Mouse (Mus musculus): ENCODE measurements at regions not wholly inside any gene's neighbourhood (a gene's known extent, or its start where the extent isn't known, plus 50 kb on each side); places are given as distances from the start of the nearest gene placed in this dataset.

DNA sequence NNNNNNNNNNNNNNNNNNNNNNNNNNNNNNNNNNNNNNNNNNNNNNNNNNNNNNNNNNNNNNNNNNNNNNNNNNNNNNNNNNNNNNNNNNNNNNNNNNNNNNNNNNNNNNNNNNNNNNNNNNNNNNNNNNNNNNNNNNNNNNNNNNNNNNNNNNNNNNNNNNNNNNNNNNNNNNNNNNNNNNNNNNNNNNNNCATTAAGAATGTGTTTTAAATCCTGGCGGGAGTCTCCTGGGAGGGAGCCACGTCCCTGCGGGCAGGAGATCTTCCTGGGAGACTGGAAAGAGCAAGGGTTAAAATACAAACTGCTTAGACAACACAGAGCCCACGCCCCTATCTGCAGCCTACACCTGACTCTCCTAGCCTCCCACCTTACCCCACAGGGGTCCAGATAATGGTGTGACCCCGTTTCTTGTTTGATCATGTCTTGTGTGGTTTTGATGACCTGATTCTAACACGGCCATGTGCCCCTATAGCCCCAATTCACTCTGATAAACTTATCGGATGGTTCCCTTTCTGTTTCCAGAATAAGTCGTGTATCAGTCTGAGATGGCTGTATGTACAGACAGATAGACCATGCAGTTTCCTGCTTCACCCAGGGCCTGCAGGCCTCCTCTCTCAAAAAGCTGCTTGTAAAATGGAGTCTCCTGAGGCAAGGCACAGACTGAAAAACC is 160.8 kb downstream of the Rpl14 start:
- DNase-seq = no peak

- DNase-seq = no peak
Measured at GRCm38 (mm10) chr9:120732650-120733293, 161.5 kb downstream of the Rpl14 start.

GRCm38 (mm10) chr9:120733681-120734465 is 162.6 kb downstream of the Rpl14 start:
- peak; percentile 41 to 58 for DNase-seq

DNA sequence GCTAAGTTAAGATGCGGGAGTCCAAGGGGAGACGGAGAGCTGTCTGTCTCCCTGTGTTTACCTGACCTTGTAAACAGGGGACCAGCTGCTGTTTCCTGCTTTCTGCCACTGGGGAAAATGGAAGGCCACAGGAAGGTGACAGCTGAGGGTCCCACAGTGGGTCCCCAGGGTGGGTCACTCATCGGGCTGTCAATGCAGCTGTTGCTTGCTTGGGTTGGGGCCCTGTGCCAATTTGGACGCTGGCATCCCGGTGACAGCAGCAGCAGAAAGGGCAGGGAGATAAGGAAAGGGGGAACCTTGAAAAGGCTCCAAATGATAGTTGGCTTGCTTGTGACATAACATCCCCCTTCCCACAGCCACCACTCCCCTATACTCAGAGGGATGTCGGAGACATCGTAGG is 164.0 kb downstream of the Rpl14 start:
- DNase-seq = no peak

DNA sequence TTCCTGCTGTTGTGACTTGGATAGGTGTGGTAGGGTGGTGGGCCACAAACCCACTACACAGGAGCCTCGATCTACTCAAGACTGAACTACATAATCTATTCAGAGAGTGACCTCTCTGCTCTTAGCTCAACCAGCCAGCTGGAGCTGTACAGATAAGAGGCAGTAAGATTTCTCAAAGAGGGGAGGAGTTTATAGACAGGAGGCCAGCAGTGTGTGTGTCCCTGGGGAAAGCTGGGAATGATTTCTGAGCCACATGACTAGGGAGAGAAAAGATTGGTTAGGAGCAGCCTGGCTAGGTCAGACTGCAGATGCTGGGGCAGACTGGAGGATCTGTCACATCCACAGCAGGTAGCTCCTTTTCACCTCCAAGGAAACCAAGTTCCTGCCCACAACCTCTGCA is 166.7 kb downstream of the Rpl14 start:
- DNase-seq = no peak

DNA sequence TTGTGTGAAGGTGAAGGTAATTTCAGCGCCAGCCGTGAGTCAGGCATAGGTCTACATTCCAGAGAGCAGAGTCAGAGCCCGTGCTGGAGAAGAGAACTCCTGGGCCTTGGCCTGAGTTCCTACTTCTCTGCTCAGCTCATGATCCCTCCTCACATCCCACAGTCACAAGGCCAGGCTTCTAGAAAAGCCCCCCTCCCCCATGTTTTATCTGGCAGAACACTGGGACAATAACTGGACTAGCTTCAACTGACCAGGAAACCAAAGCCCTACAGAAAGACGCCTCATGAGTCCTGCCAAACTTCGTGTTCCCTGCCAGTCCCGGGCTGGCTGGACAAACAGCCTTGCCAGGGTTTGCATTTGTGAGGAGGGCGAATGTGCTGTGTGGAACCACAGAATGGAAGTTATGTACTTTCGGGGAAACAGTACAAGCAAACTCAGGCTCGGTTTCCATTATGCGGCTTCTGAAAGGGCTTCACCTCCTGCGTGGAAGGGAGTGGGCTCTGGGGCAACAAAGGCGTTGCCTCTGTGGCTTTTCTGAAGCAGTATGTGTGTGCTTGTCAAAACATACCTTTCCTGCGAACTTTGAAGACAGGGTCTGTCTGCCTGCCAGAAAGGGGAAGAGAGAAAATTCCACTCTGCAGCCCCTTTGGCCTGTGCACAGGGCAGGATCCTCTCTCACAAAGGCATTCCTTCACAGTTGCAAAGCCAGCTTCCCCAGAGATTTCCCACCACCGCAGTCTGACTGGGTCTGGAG is 168.1 kb downstream of the Rpl14 start:
- no peak for DNase-seq

GRCm38 (mm10) chr9:120739953-120740524 is 168.8 kb downstream of the Rpl14 start:
- DNase-seq = no peak

- DNase-seq = no peak
Measured at GRCm38 (mm10) chr9:120741521-120741920, 170.3 kb downstream of the Rpl14 start.

- DNase-seq = no peak
Measured at GRCm38 (mm10) chr9:120743455-120743854, 172.2 kb downstream of the Rpl14 start.

DNA sequence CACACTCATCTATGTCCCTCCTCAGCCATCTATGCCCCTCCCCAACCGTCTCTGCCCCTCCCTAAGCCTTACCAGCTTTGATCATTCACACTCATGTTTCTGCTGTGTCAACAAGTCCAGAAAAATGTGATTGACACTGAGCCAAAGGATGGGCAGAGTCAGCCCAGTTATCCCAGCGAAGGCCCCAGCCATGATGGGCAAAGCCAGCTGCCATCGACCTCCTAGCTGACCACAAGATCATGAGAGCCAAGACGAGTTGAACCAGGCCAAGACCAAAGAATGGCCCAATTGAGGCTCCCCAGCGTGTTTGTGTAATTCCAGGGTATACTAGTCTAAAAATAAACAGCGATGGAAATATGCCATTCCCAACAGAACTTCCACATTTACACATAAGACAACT is 174.4 kb downstream of the Rpl14 start:
- no peak for DNase-seq

DNA sequence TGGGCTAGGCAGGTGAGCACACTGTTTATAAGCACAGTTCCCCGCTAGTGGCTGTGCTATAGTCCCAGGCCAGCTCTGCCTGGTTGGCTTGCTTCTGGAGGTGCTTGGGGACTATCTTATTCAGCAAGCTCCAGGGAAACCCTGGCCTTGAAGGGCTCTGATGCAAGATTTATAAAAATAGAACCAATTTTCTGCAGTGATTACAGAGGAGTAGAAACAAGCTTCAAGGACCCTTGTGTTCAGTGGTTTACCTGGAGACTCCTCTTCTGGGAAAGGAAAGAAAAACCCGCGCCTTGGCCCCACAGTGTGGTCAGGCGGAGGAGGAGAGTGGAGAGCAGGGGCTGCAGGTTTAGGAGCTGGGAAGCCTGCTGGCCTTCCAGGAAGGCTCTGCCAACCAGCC is 178.2 kb upstream of the Ctnnb1 start:
- DNase-seq = no peak

DNA sequence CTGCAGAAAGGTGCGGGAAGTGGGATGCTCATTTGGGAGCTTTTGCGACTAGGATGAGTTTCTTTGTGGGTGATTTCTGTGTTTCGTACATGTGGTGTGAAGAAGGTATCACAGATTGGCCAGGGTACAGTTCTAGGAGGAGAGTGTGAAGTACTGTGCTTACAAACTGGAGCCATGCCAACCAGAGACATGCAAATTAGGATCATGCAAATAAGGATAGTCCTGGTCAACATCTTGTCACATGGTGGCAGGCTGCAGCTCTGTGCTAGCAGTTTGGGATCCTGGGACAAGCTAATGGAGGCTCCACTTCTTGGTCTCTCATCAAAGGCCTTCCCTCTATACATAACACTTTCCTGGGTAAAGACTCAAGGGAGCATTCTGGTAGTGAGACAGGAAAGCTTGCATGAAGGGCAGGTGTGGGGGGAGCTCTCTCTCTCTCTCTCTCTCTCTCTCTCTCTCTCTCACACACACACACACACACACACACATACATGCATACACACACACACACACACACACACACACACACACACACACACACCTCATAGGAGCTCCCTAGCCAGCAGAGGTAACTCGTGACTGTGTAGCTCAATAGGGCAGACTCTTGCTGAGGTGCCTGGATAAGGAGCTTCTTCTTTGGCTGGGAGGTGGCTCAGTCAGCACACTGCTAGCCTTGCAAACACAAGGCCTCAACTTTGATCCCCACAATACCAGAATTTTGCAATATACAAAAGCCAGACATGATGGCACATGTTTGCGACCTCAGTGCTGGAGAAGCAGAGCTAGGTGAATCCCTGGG is 177.1 kb upstream of the Ctnnb1 start:
- no peak for DNase-seq

DNA sequence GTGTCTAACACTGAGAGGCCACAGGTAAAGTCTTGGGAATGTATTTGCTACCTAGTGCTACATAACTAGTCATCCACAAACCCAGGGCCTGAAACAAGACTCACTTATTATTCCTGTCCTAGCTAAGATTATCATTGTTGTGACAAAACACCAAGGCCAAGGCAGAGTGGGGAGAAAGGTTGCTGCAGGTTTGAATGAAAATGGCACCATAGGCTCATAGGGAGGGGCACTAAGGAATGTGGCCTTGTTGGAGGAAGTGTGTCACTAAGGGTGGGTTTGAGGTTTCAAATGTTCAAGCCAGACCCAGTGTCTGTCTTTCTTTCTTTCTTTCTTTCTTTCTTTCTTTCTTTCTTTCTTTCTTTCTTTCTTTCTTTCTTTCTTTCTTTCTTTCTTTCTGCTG is 174.9 kb upstream of the Ctnnb1 start:
- no peak for DNase-seq

DNA sequence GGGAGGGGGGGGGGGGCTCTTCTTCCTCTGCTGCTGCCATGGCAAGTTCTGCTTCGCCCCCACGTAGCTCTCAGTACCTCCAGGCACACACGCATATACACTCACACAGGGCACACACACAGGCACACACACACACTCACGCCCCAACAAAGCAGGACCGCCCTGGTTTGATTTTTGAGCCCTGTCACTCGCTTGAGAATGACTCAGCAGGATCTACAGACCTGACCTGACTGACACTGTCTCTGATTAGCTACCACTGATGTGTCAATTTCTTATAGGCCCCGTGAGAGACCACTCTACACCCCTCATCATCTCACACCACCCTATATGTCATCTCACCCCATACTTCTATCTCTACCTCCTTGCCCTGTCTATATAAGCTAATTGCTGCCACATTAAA is 173.5 kb upstream of the Ctnnb1 start:
- no peak for DNase-seq

DNA sequence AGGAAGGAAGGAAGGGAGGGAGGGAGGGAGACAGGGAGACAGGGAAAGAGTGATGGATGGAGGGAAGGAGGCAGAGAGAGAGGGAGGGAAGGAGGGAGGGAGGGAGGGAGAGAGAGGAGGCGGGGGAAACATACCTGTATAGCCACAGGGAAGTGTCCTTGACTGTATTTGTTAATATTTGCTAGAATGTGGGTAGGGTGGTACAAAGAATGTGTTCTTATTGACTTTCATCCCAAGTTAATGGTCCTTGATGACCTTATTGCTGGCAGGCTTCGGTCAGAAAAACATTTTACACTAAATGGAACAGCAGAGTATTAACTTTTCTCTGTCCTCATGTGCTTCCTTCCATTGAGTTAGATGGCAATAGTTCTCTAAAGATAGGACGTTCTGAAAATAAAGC is 171.0 kb upstream of the Ctnnb1 start:
- DNase-seq = no peak

DNA sequence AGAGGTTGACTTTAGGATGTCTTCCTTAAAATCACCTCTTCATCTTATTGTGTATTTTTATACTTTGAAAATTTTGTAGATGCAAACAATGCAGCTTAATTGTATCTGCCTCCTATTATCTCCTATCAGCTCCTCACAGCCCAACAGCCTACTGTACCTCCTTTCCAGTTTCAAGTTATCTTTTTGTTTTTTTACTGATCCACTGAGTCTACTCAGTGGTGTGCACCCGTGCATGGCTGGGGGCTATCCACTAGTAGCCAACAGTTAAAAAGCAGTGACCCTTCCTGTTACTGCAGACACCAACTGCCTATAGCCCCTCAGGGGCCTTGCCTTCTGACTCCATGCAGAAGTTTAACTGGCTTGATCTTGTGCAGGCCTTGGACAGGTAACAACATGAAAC is 170.4 kb upstream of the Ctnnb1 start:
- DNase-seq = no peak

GRCm38 (mm10) chr9:120759771-120760170 is 169.2 kb upstream of the Ctnnb1 start:
- DNase-seq = no peak

DNA sequence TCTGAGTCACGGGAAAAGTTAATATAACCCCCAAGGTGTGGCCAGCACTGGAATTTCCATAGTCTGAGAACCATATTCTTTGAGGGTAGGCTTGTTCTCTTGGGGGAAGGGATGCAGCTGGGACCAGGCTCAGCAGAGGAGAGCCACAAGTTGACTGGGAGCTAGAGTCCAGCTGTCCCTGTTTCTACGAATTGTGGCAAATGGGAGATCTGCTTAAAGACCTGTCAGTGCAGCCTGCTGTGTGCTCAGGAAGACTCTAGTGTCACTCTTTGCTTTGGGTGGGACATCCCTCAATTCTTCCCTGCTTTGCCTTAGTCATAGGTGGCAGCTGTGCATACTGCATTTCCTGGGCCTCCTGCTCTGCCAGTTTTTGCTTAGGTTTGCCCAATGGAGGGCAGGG is 165.2 kb upstream of the Ctnnb1 start:
- DNase-seq = no peak

- DNase-seq = no peak
Measured at GRCm38 (mm10) chr9:120764663-120765062, 164.4 kb upstream of the Ctnnb1 start.

GRCm38 (mm10) chr9:120765292-120765691 is 163.7 kb upstream of the Ctnnb1 start:
- DNase-seq = no peak

- DNase-seq = no peak
Measured at GRCm38 (mm10) chr9:120766881-120767280, 162.1 kb upstream of the Ctnnb1 start.

DNA sequence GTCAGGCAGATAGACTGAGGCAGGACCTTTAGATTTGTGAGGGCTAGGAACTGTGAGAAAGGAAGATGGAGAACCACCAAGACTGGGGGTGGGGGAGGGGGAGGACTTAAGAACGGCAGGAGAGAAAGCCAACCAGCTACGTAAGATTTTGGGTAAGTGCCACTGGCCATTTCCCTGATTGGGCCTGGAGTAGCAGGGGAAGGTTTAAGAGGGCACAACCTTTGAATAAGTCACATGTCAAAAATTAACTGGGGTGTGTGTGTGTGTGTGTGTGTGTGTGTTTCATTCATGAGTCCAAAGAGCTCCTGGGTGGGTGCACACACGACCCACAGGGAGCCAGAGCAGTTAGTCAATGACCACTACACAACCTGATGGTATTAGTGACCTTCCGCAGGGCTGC is 161.6 kb upstream of the Ctnnb1 start:
- DNase-seq = no peak
